Mouse (Mus musculus): ENCODE results near the gene Cfap52.

DNA sequence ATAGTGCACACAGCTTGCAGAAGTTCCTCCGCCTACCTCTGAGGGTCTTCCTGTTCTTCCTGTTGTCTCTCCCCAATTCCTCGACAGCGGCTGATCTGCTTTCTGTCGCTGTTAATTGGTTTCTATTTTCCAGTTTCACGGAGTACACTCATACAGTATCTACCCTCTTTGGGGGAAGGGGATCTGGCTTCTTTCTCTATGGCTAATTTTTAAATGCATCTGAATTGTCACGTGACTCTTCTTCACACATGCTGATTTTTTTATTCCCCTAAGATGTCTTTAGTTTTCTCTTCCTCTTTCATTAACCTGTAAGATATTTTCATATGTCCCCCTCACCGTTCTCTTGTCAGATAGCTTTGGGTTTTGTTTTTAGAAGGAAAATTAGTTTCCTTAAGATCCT lies 46.8 kb upstream of the Cfap52 start:
- TF ChIP-seq GATA1 (IDR thresholded peaks at IDR 0.05; ENCODE audit: low read length) (no peak), TAL1 (IDR thresholded peaks at IDR 0.05; ENCODE audit: low read length) (no peak)
